Mouse (Mus musculus): Measurements from ENCODE around the gene Pcbp1. TPM values are rescaled to one million over a fixed set of nuclear protein-coding genes. Genes with fewer than 3 reads are reported as not detected.

Gene Pcbp1
- total RNA-seq, 1 experiment from 2014 or later = 52.3 TPM

- peak; percentile 27 for ATAC-seq (replicated peaks; ENCODE audit: insufficient number of reproducible peaks, low FRiP score, low TSS enrichment, poor library complexity, severe bottlenecking)
These were observed 482 bp downstream of the Pcbp1 start for GRCm38 (mm10) chr6:86525646-86526031.

DNA sequence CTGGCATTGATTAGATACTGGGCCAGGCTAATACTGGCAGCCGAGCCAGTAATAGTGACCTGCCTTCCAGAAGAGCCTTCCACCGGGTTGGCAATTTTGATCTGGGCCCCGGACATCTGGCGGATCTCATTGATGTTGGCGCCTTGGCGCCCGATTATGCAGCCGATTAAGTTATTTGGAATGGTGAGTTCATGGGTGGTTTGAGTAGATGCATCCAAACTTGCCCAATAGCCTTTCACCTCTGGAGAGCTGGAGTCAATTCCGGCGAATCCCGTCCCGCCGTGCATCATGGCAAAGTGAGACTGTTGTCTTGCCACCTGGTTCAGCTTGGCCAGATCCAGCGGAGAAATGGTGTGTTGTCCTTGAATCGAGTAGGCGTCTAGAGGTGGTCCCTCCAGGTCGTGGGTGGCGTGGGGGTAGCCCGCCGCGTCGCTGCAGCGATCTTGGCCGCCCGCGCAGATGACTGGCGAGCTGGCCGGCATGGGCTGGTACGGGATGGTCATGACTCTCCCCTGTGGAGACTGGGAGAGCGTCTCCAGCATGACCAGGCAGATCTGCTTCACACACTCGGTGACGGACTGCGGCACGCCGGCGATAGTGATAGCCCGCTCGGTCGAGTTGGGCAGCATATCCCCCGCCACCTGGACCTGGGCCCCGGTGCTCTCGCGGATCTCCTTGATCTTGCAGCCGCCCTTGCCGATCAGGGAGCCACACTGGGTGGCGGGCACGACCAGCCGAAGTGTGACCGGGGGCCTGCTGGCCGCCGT is 1.1 kb downstream of the Pcbp1 start:
- ATAC-seq (replicated peaks; ENCODE audit: insufficient number of reproducible peaks, low FRiP score, low TSS enrichment, poor library complexity, severe bottlenecking) = peak; percentile 4; the same call in 1 of the 2 replicates

GRCm38 (mm10) chr6:86523755-86524434 is 2.2 kb downstream of the Pcbp1 start:
- ATAC-seq (replicated peaks; ENCODE audit: insufficient number of reproducible peaks, low FRiP score, low TSS enrichment, poor library complexity, severe bottlenecking) = no peak

GRCm38 (mm10) chr6:86523242-86523754 is 2.8 kb downstream of the Pcbp1 start:
- ATAC-seq (replicated peaks; ENCODE audit: insufficient number of reproducible peaks, low FRiP score, low TSS enrichment, poor library complexity, severe bottlenecking) = no peak

DNA sequence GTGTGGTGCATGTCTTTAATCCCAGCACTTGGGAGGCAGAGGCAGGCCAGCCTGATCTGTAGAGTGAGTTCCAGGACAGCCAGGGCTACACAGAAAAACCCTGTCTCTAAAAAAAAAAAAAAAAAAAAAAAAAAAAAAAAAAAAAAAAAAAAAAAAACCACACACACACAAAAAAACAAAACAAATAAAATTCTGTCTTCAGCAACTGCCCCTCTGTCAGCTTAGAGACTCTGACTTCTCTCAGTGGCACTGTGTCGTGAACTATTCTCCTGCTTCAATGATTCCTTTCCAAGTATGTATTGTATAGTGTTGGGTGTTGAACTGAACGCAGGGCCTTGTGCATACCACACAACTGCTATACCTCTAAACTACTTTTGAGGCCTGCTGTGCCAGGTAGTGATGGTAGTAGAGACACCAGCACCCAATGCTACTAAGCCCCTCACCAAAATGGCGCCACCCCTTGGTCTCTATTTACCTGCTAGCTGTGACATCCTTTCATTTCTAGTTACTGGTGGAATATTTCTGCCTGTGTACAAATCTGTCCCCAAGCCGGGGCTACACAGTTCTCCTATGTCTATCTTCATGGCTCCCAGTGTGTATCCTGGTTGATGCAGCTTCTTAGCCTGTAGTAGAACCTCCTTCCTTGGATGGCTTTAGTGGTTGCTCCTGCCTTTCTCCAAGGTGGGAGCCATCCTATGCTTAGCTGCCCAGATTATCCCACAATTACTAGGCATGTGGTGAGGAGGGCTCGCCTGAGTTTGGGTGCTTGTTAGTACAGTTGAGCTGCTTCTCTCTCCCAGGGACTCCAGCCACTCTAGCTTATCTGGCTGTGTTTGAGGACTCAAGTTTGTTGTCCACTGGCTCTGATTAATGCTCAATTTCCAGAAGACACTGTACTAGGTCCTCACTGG is 3.9 kb downstream of the Pcbp1 start:
- ATAC-seq (replicated peaks; ENCODE audit: insufficient number of reproducible peaks, low FRiP score, low TSS enrichment, poor library complexity, severe bottlenecking) = no peak

DNA sequence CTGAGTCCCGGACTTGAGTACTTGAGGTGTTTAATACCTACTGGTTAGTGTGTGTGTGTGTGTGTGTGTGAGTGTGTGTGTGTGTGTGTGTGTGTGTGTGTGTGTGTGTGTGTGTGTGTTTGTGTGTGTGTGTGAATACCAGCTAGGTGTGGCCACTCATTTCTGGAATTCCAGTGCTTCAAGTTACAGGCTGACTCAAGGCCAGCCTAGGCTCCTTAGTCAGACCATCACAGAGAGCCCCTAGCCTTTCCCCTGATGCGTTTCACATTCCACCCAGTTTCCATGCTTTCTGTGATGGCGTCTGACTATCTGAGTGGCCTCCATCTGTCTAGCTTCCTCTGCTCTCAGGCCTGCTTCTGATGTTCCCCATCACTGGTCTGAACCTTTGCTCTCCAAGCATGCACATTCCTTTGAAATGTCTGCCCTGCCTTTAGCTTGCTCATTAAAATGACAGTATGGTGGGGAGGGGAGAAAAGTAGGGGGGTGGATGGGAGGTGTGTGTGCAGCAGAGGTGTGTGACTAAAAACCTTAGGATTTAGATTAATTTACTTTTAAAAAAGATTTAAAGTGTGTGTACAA is 6.3 kb downstream of the Pcbp1 start:
- ATAC-seq (replicated peaks; ENCODE audit: insufficient number of reproducible peaks, low FRiP score, low TSS enrichment, poor library complexity, severe bottlenecking) = no peak

- ATAC-seq (replicated peaks; ENCODE audit: insufficient number of reproducible peaks, low FRiP score, low TSS enrichment, poor library complexity, severe bottlenecking) = no peak
These were observed 10.1 kb downstream of the Pcbp1 start for GRCm38 (mm10) chr6:86516021-86516420.

DNA sequence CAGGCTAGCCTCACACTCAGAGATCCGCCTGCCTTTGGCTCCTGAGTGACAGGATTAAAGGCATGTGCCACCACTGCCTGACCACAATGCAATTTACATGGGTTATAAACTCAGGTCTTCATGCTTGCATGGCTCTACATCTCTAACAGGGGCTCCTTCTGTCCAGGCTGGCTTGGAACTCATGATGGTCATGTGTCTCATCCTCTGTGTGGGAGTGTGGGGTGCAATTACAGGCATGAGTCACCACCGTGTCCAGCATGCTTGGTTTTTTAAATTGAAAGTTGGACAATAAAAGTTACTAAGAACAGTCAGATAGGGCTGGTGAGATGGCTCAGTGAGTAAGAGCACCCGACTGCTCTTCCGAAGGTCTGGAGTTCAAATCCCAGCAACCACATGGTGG is 12.8 kb downstream of the Pcbp1 start:
- no peak for ATAC-seq (replicated peaks; ENCODE audit: insufficient number of reproducible peaks, low FRiP score, low TSS enrichment, poor library complexity, severe bottlenecking)

- ATAC-seq (replicated peaks; ENCODE audit: insufficient number of reproducible peaks, low FRiP score, low TSS enrichment, poor library complexity, severe bottlenecking) = no peak
These were observed 15.1 kb downstream of the Pcbp1 start for GRCm38 (mm10) chr6:86510979-86511378.

DNA sequence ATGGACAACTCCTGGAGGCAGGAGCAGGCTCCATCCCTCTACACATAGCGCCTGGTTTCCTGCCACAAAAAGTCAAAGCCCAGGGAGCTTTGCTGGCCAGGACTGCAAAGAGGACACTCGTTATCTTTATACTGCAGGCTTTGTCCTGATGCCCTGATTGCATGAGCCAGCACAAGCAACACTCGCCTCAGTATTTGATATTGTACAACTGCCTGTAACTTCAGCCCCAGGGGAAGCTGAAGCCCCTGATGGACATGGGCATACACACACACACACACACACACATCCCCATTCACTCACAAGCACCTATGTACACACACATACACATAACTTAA is 16.3 kb downstream of the Pcbp1 start:
- ATAC-seq (replicated peaks; ENCODE audit: insufficient number of reproducible peaks, low FRiP score, low TSS enrichment, poor library complexity, severe bottlenecking) = no peak

- no peak for ATAC-seq (replicated peaks; ENCODE audit: insufficient number of reproducible peaks, low FRiP score, low TSS enrichment, poor library complexity, severe bottlenecking)
These were observed 16.8 kb downstream of the Pcbp1 start for GRCm38 (mm10) chr6:86509194-86509865.

GRCm38 (mm10) chr6:86508736-86509135 is 17.4 kb downstream of the Pcbp1 start:
- no peak for ATAC-seq (replicated peaks; ENCODE audit: insufficient number of reproducible peaks, low FRiP score, low TSS enrichment, poor library complexity, severe bottlenecking)

- no peak for ATAC-seq (replicated peaks; ENCODE audit: insufficient number of reproducible peaks, low FRiP score, low TSS enrichment, poor library complexity, severe bottlenecking)
These were observed 19.0 kb downstream of the Pcbp1 start for GRCm38 (mm10) chr6:86507116-86507515.

DNA sequence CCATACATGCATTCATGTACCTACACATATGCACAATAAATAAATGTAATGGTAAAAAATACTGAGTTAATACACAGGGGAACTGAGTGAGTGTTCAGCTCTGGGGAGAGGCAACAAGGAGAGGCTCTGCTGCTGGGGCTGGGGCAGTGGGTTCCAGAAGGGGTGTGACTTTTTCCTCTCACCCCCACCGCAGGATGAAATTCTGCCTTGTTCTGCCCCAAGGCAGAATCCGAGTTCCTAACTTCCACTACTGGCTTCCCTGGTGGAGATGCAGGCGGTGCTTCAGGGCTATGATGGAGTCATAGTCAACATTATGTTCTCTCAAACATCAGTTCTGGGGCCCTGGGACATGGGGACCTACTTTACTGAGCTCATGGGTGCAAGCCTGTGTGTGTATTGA is 19.8 kb downstream of the Pcbp1 start:
- no peak for ATAC-seq (replicated peaks; ENCODE audit: insufficient number of reproducible peaks, low FRiP score, low TSS enrichment, poor library complexity, severe bottlenecking)

GRCm38 (mm10) chr6:86505671-86506070 is 20.4 kb downstream of the Pcbp1 start:
- no peak for ATAC-seq (replicated peaks; ENCODE audit: insufficient number of reproducible peaks, low FRiP score, low TSS enrichment, poor library complexity, severe bottlenecking)

DNA sequence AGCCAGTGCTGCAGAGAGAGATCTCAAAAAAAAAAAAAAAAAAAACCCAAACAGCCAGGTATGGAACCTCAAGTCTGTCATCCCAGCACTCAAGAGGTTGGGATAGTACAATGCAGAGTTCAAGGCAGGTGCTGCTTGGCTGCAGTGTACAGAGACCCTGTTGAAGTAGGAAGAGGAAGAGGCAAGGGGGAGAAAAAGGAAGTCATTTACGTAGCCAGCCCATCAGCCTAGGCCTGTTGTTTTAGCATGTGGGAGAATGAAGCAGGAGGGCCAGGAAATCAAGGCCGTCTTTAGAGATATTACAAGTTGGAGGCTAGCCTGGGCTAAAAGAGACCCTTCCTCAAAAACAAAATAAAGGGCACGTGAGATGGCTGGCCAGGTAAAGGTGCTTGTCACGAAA is 22.6 kb downstream of the Pcbp1 start:
- peak; percentile 41; the same call in 1 of the 2 replicates for ATAC-seq (replicated peaks; ENCODE audit: insufficient number of reproducible peaks, low FRiP score, low TSS enrichment, poor library complexity, severe bottlenecking)

GRCm38 (mm10) chr6:86499571-86500109 is 26.5 kb downstream of the Pcbp1 start:
- no peak for ATAC-seq (replicated peaks; ENCODE audit: insufficient number of reproducible peaks, low FRiP score, low TSS enrichment, poor library complexity, severe bottlenecking)
